Mouse (Mus musculus) R1 (cell line): ENCODE measurements around the gene Prss38.
A peak's percentile ranks its signal among the peaks of the same experiment; 100 is the strongest.
"Not testable (repeated sequence)": the region's sequence is repeated elsewhere in the genome, so short reads cannot be mapped to it uniquely, and the experiment has no call there.

ENCODE experiments used
- DNase-seq: peaks from one replicate; pipeline ENCODE4 v3.0.0-alpha.2; 2018; ENCODE audit warnings: low read depth, low spot score

Prss38 gene

DNA sequence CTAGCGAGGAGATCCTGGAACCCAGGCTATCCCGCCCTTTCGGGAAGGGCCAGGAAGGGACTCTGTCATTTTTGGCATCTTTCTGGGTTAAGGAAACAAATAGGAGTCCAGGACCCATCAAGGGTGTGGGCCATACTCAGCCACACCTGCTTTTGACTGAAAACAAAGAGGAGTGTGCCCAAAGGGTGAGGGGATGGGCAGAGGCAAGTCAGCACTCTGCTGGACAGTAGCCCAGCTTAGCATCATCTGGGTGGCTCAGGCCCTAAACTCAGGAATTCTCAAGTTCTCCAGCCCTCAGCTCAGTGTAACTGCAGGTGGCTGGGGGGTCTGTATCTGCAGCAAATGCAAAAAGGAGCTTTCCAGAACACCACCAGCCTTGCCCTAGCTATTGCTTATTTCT is 2.5 kb upstream of the Prss38 start:
- no peak for DNase-seq

DNA sequence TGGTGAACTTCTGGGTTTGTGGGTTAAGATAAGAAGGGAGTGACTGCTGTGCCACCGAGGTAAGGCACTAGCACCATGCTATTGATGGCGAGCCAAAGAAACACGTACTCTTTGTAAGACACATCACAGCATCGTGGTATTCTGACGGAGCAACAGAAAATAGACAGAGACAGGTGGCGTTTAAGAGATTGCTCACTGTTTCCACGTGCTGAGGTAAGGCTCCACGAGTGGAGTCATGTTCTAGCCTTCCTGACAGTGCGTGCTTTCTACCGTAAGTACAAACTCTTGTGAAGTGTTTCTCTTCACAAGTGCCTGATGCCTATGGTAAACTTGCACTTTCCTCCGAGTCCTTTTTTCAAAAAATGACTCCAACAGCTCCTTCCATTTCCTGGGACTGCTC is 5.6 kb downstream of the Prss38 start:
- DNase-seq = no peak

GRCm38 (mm10) chr11:59367955-59368354 is 7.5 kb downstream of the Prss38 start:
- not testable (repeated sequence) for DNase-seq

DNA sequence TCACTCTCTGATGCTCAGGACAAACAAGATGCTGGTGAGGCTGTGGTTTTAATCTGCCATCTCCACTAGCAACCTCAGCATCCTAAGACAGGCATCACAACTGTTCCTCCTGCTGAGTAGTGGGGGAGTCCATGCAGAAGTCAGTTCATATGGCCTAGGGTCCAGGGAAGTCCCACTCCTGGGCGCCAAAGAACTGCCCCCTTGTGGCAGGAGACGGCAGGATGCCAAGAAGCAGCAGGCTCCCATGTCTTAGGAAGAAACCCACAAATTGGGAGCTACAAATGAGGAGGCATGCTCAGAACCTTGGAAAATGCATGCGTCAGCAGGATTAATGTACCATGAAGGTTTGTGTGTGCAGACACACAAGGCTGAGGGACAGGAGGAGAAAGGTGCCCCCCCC is 8.8 kb downstream of the Prss38 start:
- DNase-seq = peak; percentile 38

GRCm38 (mm10) chr11:59366031-59366430 is 9.4 kb downstream of the Prss38 start:
- no peak for DNase-seq

DNA sequence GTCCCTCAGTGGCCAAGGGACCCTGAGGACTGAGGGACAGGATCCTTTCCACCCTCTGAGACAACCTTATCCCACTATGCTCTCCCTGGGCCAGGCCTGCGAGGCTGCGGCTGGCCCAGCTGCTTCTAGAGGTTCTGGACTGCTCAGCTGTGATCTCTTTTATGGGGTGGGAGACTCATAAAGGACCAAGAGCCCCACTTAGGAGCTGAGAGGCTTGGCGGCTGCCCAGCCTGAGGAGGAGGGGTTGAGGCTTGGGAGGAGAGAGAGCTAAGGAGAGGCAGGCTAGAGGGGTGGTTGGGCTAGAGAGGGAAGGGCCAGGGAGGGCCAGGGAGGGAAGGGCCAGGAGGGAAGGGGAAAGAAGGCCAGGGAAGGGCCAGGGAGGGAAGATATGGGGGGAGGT is 11.0 kb downstream of the Prss38 start:
- no peak for DNase-seq

GRCm38 (mm10) chr11:59364007-59364406 is 11.4 kb downstream of the Prss38 start:
- no peak for DNase-seq

DNA sequence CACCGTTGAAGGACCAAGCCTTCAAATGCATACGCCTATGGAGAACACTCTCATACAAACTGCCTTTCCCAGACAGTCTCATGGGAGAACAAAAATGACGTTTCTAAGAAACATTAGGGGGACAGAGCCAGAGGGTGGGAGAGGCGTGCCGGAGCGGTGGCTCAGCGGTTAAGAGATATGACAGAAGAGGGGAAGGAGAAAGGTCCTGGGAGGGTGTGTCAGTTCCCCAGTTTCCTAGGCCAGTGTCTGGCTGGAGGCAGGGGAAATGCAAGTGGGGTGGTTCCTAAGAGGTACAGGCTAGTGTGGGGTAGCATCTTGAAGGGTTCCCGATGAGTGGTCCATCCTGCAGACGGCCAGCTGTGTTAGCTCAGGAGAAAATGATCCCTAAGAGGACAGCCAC is 14.2 kb downstream of the Prss38 start:
- DNase-seq = no peak

DNA sequence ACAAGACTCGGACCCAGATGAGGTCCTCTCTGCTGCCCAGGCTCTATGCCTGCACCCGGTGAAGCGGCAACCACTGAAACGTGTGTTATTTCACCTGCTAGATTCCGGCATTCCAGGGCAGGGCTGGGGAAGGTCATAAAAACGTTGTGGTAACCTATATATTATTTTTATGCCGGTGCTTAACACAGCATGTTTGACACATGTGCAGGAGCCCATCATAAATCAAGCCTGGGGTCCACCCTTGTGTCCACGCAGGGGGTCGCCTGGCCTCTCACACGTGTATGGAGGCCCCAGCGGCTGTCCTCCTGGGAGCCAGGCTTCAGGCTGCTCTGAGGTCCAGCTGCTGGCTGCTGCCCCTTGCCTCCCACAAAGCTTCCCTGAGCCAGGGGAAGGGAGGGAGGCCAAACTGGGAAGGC is 18.6 kb downstream of the Prss38 start:
- no peak for DNase-seq

- no peak for DNase-seq
Observed at GRCm38 (mm10) chr11:59354793-59355192, 20.7 kb downstream of the Prss38 start.

DNA sequence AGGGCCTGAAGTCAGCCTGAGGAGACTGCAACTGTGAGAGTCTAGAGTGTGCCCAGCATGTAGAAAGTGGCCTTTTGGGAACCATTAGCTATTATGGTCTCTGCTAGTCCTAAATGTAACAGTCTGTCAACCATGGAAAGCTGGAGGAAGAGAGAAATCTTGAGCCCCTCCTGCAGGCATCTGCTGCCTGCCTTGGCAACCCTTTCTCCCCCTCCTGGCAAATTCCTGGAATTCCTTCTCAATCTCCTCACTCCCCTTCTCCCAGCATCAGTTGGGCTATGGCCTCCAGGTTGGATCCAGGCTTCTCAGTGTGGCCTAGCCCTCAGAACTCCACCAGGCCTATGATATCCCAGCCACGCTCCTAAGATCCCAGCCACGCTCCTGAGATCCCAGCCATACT is 25.1 kb downstream of the Prss38 start:
- peak; percentile 28 for DNase-seq

GRCm38 (mm10) chr11:59346166-59346910 is 29.1 kb downstream of the Prss38 start:
- no peak for DNase-seq

DNA sequence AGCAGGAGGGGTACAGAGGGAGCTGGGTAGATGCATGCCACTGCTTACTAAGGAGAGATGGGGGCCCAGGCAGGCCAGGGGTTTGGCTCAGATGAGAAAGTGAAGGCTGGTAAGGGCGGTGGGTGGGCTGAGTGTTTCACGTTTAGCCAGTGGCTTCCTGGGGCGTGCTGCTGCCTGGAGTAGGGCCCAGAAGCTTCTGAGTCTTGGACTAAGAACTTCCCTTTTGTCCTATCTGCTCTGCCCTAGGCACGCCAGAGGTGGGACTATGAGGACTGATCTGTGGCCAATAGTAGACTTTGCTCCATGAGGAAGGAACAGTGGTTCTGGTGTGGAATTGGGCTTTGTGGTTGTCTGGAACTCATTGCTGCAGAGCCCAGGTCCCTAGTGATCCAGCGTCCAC is 32.5 kb downstream of the Prss38 start:
- no peak for DNase-seq

DNA sequence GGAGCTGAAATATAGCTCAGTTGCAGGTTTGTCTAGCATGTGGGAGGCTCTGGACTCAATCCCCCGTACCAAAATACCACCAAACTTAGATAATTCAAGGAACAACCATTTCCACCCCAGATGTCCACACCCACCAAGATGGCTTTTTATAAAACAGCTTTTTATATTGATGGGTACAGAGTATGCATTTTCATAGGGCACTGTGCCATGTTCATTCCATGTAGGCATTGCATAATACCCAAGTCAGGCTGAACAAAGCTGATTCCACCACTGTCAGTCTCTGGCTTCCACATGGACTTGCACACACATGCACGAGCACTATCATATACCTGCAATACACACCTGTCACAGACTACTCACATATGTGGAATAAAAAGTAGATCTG is 36.7 kb downstream of the Prss38 start:
- no peak for DNase-seq

DNA sequence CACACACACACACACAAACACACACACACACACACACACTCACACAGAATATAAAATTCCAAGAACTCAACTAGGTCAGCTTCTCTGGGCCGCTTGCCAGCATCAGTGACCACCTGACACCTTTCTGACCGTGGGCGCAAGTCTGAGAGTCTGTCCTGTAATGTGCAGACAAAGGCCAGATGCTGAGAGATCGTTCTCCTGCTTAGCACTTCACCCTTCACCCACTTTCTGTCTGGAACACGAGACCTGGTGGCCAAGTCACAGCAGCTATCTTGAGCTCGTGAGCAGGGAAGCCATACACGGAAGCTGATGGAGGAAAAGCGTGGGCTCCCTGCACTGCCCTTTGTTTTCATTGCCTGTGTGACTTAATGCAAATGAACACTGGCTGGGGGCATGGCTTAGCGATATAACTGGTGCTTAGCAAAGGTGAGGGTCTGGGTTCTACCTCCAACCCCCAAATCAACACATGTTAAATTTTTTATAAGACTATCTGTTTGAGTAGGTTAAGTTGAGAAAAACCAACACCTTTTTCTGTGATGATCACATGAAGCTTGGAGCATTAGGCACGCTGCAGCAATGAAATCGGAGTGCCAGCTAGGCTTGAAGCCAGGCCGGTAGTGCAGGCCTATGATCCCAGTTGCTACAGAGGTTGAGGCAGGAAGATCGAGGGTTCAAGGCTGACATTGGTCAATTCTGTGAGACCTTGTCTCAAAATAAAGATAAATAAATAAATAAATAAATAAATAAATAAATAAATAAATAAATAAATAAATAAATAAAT is 37.3 kb downstream of the Prss38 start:
- DNase-seq = no peak

DNA sequence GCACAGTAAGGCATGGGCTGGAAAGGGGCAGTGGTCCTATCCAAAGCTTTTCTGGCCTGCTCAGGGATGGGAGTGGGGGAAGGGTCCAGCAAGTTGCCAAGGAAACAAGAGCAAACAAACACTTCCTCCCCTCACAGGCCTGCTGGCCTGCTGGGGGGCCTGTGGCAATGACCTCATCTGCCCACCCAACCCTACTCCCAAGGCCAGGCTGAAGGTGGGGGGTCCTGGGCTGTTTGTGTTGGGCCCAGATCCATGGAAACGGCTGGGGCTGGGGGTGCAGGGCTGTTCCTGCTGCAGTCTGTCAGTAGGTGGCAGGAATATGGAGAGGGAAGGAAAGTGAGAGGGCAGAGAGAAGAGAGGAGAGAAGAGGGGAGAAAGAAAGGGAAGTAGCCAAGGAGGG is 39.1 kb downstream of the Prss38 start:
- no peak for DNase-seq

DNA sequence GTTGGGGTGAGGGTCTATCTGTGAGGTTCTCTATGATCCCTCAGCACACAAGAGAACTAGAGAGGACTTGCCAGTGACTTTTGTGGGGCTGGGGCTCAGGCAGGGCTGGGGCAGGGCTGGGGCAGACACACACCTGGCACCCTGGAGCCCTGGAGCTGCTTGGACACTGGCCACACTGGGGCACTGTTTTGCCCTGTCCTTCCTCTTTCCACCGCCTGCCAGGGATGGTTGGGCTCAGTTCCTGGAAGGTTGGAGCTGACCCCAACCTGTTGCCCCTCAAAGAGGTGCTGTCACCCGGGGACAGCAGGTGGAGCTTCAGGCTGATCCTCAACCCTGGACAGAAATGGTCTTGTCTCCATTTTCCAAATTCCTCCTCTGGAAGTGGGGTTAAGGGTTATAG is 39.5 kb downstream of the Prss38 start:
- no peak for DNase-seq

DNA sequence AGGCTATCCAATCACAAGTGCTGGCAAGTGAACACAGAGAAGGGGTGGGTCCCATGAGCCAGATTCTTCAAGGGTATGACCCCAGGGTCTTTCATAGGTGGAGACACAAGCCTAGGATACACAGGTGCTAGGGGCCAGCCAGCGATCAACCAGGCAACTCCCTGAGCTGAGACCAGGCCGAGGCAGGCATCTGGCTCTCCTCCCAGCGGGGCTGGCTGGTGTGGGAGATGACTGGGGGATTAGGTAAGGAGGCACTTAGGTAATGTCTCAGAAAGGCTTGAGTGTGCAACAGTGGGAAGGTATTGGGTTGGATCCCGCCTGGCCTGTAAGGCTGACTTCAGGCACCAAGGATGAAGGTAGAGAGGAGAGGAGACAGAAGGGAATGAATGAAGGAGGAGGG is 40.3 kb downstream of the Prss38 start:
- no peak for DNase-seq

DNA sequence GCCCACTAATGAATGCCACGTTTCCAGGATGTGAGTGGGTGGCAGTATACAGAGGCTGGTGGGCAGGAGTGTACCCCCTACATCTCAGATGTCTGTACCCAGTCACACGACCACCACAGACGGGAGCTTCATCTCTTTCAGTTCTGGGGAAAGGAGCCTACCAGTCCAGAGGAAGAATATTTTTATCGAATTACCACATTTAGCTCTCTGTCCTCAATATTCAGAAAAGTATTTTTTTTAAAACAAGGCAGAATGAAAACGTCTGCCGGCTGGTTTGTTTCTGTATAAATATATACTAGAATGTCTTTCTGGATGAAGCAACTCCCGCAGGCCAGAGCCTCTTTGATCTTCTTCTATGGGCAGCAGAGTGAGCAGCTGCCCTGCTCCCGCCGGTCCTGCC is 42.5 kb downstream of the Prss38 start:
- no peak for DNase-seq

- DNase-seq = no peak
Observed at GRCm38 (mm10) chr11:59331167-59331869, 44.1 kb downstream of the Prss38 start.

GRCm38 (mm10) chr11:59330560-59330959 is 44.9 kb downstream of the Prss38 start:
- DNase-seq = peak; percentile 79

DNA sequence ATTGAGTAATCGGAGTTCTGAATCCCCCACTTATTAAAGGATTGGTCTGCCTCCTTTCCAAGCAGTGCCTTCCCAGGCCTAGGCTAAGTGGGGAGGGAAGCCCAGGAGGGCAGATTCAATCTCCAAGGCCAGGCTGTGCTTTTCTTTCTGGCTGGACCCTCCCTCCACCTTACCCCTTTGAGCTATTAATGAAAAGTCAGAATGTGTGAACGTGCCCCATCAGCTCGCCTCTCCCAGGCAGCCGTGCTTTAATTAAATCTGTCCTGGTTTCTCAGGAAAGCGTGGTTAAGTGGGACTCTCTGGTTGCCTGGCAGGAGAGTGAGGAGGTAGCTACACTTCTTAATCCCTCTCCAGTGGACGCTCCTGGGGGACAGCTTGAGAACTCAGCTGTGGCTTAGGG is 45.8 kb downstream of the Prss38 start:
- DNase-seq = no peak

DNA sequence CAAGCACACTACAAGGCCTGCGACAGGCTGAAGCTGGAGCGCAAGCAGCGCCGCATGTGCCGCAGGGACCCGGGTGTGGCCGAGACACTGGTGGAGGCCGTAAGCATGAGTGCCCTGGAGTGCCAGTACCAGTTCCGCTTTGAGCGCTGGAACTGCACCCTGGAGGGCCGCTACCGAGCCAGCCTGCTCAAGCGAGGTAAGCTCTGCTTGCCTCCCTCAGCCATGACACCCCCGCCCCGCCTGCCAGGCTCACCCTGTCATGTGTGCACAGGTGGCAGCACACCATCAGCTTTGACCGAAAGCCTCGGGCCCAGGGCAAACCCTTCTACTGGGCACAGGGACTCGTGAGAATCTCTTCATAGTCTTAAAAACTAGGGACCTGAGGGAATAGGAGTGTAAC is 47.8 kb downstream of the Prss38 start:
- DNase-seq = peak; percentile 22
